Mouse (Mus musculus) cortical plate, adult 2 months (tissue): ENCODE measurements around the gene Gypa.

Experiments
- CTCF ChIP-seq: fragments of 200-500 bp; IDR thresholded peaks from 2 replicates; pipeline ENCODE4 v1.5.1; 2011; ENCODE audit warnings: mild to moderate bottlenecking, control low read depth, low read length; ENCODE audit not compliant: insufficient read depth; ENCODE audit errors: extremely low read depth
- POLR2A ChIP-seq: fragments of 200-500 bp; IDR thresholded peaks from 2 replicates; pipeline ENCODE4 v1.6.1; 2011; ENCODE audit warnings: mild to moderate bottlenecking, low read length, control low read depth; ENCODE audit not compliant: insufficient read depth; ENCODE audit errors: extremely low read depth

GRCm38 (mm10) chr8:80526382-80527355, 33.1 kb downstream of the Gypa start:
- TF ChIP-seq CTCF (no peak), POLR2A (no peak)
